In the genomic region with DNA sequence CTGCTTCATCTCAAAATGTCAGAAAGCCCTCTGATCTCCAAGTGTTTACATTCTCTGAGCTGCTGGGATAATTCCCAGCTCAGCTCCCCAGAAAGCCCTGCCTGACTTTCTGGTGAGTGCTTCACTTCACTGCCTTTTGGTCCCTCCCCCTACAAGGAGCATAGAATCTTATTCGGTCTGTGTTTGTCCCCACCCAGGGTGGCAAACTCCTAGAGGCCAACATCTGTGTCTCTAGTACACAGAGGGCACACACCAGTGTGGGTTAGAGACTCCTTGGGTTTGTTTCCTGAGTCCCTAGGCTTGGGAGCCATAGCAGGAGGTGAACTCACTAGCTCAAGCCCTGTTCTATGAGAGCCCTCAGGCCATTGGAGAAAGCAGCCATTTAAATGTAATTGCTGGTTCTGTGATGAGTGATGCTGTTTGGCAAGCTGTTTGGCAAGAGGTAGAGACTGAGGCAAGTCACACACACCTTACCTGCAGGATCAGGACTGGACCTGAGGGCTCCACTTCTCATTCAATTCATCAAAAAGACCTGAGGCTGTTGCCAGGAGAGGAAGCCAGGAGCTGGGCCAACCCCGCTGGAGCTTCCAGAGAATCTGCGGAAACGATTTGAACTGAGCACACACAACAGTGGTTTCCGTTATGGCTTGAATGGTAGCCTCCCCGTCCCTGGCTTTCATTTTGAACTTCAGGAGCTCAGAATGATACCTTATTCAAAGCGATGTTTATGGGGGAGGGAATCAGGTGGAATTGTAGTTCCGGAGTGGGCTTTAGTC, we compare ENCODE assay signal across 18 mouse cellular contexts. TPM values are rescaled to one million over a fixed set of nuclear protein-coding genes. Genes with fewer than 3 reads are reported as not detected.
DNase-seq lines count a peak whose midpoint lies in the region; ATAC-seq lines count a peak whose summit lies in the region.
"Had no signal": no experiment of that assay in that cellular context is flagged by ENCODE, and none has a peak within 500 bp of the region (broad histone marks: within the 10 kb centered on the region; RNA-seq: fewer than 3 reads in every experiment).

No protein-coding gene starts in this region.

- H3K9me3 ChIP-seq in embryonic facial prominence, embryonic 10.5 days: no peaks in the 10 kb centered on the region; the same call in 1 of the 2 replicates
- H3K9me3 ChIP-seq in stomach, embryonic 14.5 days (ENCODE audit: control insufficient read depth, low read depth, low read length): no peaks in the 10 kb centered on the region
- H3K9me3 ChIP-seq: forebrain, embryonic 12.5 days; midbrain, embryonic 15.5 days; neural tube, embryonic 12.5 days had no signal

- 39% methylated on average over 8 of the region's 8 CpGs for WGBS in embryonic facial prominence, embryonic 10.5 days
- 29% methylated on average over 8 of the region's 8 CpGs for WGBS in stomach, embryonic 14.5 days

- no peaks in the 10 kb centered on the region for H3K27me3 ChIP-seq in embryonic facial prominence, embryonic 10.5 days (replicated peaks; ENCODE audit: low read depth, poor library complexity, severe bottlenecking)
- no peaks in the 10 kb centered on the region for H3K27me3 ChIP-seq in stomach, embryonic 14.5 days (ENCODE audit: control insufficient read depth, insufficient read depth, low read length)
- H3K27me3 ChIP-seq: forebrain, embryonic 12.5 days; midbrain, embryonic 15.5 days had no signal

- H3K4me1 ChIP-seq in embryonic facial prominence, embryonic 10.5 days: peaks cover 29% of the 10 kb centered on the region
- peaks cover 14% of the 10 kb centered on the region; the same call in 1 of the 2 replicates for H3K4me1 ChIP-seq in stomach, embryonic 14.5 days (ENCODE audit: control insufficient read depth, insufficient read depth, low read length)
- H3K4me1 ChIP-seq: forebrain, embryonic 12.5 days; midbrain, embryonic 15.5 days; neural tube, embryonic 12.5 days had no signal

- no peaks in the 10 kb centered on the region for H3K36me3 ChIP-seq in embryonic facial prominence, embryonic 10.5 days (replicated peaks)
- H3K36me3 ChIP-seq in stomach, embryonic 14.5 days (ENCODE audit: control insufficient read depth, insufficient read depth, low read length): no peaks in the 10 kb centered on the region
- H3K36me3 ChIP-seq: forebrain, embryonic 12.5 days; midbrain, embryonic 15.5 days; neural tube, embryonic 12.5 days had no signal

- no peak overlapping the region for H3K9ac ChIP-seq in stomach, embryonic 14.5 days (replicated peaks; ENCODE audit: low read depth, low read length)
- H3K9ac ChIP-seq: forebrain, embryonic 12.5 days; midbrain, embryonic 15.5 days; neural tube, embryonic 12.5 days had no signal

- peak; percentile 59 for ATAC-seq in stomach, embryonic 14.5 days (ENCODE audit: insufficient number of reproducible peaks, insufficient read depth, low FRiP score, low read depth)
- ATAC-seq: midbrain, embryonic 15.5 days had no signal

- DNase-seq in kidney, adult 18-20 months: peak; percentile 14
- no peak for DNase-seq in kidney, postnatal 10 days
- no peak for DNase-seq in embryonic facial prominence, embryonic 10.5 days (ENCODE audit: low spot score)
- DNase-seq in kidney, adult 9 months: peak; percentile 44
- DNase-seq in spleen, adult 12 weeks (ENCODE audit: low spot score): no peak
- DNase-seq in left cerebral cortex, adult 18-20 months (ENCODE audit: low spot score in 2 of 2): no peak
- DNase-seq: cerebellum, adult 11 months; retina, postnatal 1 day had no signal

- no peak overlapping the region; the same call in 1 of the 2 replicates for H3K4me3 ChIP-seq in embryonic facial prominence, embryonic 10.5 days
- H3K4me3 ChIP-seq in stomach, embryonic 14.5 days (ENCODE audit: low read depth, low read length): no peak overlapping the region
- H3K4me3 ChIP-seq: forebrain, embryonic 12.5 days; midbrain, embryonic 15.5 days; neural tube, embryonic 12.5 days had no signal

- 0 out of 2 replicates have a peak overlapping the region, but pooled peaks have one; percentile 36 for H3K27ac ChIP-seq in embryonic facial prominence, embryonic 10.5 days (replicated peaks)
- H3K27ac ChIP-seq in stomach, embryonic 14.5 days (ENCODE audit: low read length): peak overlapping the region; percentile 66
- H3K27ac ChIP-seq: forebrain, embryonic 12.5 days; midbrain, embryonic 15.5 days; neural tube, embryonic 12.5 days had no signal

- no peak overlapping the region for H3K4me2 ChIP-seq in stomach, embryonic 14.5 days (replicated peaks; ENCODE audit: low read depth, low read length)
- H3K4me2 ChIP-seq: forebrain, embryonic 12.5 days; midbrain, embryonic 15.5 days; neural tube, embryonic 12.5 days had no signal

RNA-seq across cellular contexts. Expression of a gene that starts 21.4 kb away (rescaled TPM):
- 59.8 and 62.7 TPM in 2 replicates for polyA plus RNA-seq in embryonic facial prominence, embryonic 10.5 days (2016; fragmentation: Nextera tagmentation; extraction: Ambion mirVana)
- polyA plus RNA-seq in stomach, embryonic 14.5 days (2014; fragmentation: Nextera tagmentation; extraction: Ambion mirVana): 241 and 274 TPM in 2 replicates
- total RNA-seq in left cerebral cortex, adult 18-20 months (2021): under 1 TPM in 1 of 2 experiments, not detected in 1; 0.59 TPM
- total RNA-seq: granulocyte monocyte progenitor cell, adult 5-6 weeks; left cerebral cortex, postnatal 36 days had no signal

RNA-seq across cellular contexts. Expression of a gene that starts 32.4 kb away (rescaled TPM):
- not detected in 2 replicates for polyA plus RNA-seq in embryonic facial prominence, embryonic 10.5 days (2016; fragmentation: Nextera tagmentation; extraction: Ambion mirVana)
- polyA plus RNA-seq in stomach, embryonic 14.5 days (2014; fragmentation: Nextera tagmentation; extraction: Ambion mirVana): not detected in 2 replicates
- total RNA-seq in left cerebral cortex, adult 18-20 months (2021): not detected
- total RNA-seq: adrenal gland, postnatal 4 days; granulocyte monocyte progenitor cell, adult 5-6 weeks; heart, postnatal 36 days; layer of hippocampus, adult 18-20 months; left cerebral cortex, postnatal 36 days had no signal
- polyA plus RNA-seq: forebrain, embryonic 12.5 days; liver, embryonic 16.5 days; midbrain, embryonic 15.5 days; neural tube, embryonic 12.5 days had no signal

RNA-seq across cellular contexts. Expression of a gene that starts 43.5 kb away (rescaled TPM):
- 34.8 and 38.1 TPM in 2 replicates for polyA plus RNA-seq in embryonic facial prominence, embryonic 10.5 days (2016; fragmentation: Nextera tagmentation; extraction: Ambion mirVana)
- polyA plus RNA-seq in stomach, embryonic 14.5 days (2014; fragmentation: Nextera tagmentation; extraction: Ambion mirVana): 83.0 and 86.0 TPM in 2 replicates
- 10 to 100 TPM; 83.0 to 89.2 TPM for total RNA-seq in left cerebral cortex, adult 18-20 months (2021)

RNA-seq across cellular contexts. Expression of a gene that starts 44.4 kb away (rescaled TPM):
- polyA plus RNA-seq in embryonic facial prominence, embryonic 10.5 days (2016; fragmentation: Nextera tagmentation; extraction: Ambion mirVana): not detected in 2 replicates
- 2.1 and 2.3 TPM in 2 replicates for polyA plus RNA-seq in stomach, embryonic 14.5 days (2014; fragmentation: Nextera tagmentation; extraction: Ambion mirVana)
- total RNA-seq in left cerebral cortex, adult 18-20 months (2021): not detected
- total RNA-seq: granulocyte monocyte progenitor cell, adult 5-6 weeks; layer of hippocampus, adult 18-20 months; left cerebral cortex, postnatal 36 days had no signal
- polyA plus RNA-seq: forebrain, embryonic 12.5 days; midbrain, embryonic 15.5 days; neural tube, embryonic 12.5 days had no signal

RNA-seq across cellular contexts. Expression of a gene that starts 52.6 kb away (rescaled TPM):
- polyA plus RNA-seq in embryonic facial prominence, embryonic 10.5 days (2016; fragmentation: Nextera tagmentation; extraction: Ambion mirVana): not detected in 2 replicates
- not detected in 2 replicates for polyA plus RNA-seq in stomach, embryonic 14.5 days (2014; fragmentation: Nextera tagmentation; extraction: Ambion mirVana)
- total RNA-seq in left cerebral cortex, adult 18-20 months (2021): not detected
- total RNA-seq: adrenal gland, postnatal 4 days; granulocyte monocyte progenitor cell, adult 5-6 weeks; heart, postnatal 36 days; layer of hippocampus, adult 18-20 months; left cerebral cortex, postnatal 36 days had no signal
- polyA plus RNA-seq: forebrain, embryonic 12.5 days; liver, embryonic 16.5 days; midbrain, embryonic 15.5 days; neural tube, embryonic 12.5 days had no signal

Comparison
In these comparisons a context has a peak if more than half of its experiments do, and no peak if none do; other contexts are left out.
1. DNase-seq: peak in kidney, adult 18-20 months (single experiment) and kidney, adult 9 months (single experiment); none in kidney, postnatal 10 days (single experiment), embryonic facial prominence, embryonic 10.5 days (single experiment), spleen, adult 12 weeks (single experiment) and left cerebral cortex, adult 18-20 months (0 of 2).